Mouse (Mus musculus): ENCODE measurements at regions not wholly inside any gene's neighbourhood (a gene's known extent, or its start where the extent isn't known, plus 50 kb on each side); places are given as distances from the start of the nearest gene placed in this dataset.

- WGBS = 46% methylated on average over 26 of the region's 26 CpGs
- no peaks in the 10 kb centered on the region for H3K27me3 ChIP-seq
- H3K4me2 ChIP-seq = peak overlapping the region; percentile 19
Observed at GRCm38 (mm10) chr16:93486646-93487550, 117.0 kb downstream of the Setd4 start.

DNA sequence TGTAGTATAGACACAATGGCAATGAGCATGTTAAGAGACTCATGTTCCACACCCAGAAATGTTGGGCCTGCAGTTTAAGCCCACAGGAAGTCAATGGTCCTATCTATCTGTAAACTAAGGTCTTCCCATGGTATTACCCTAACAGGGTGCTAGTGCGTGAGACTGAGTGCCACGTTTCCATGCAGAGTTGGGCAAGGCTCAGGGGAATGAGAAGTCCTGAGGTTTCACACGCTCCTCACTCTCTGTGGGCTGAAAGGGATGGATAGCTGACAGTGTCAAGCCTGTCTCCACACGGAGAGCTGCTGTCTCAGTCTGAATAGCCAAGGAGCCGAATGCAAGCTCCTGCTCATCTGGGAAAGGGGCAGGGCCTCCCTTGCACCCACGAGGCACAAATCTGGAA, 133.9 kb downstream of the Setd4 start:
- H3K27ac ChIP-seq = no peak overlapping the region
- H3K9ac ChIP-seq = no peak overlapping the region
- no peak overlapping the region for H3K4me2 ChIP-seq
- H3K9me3 ChIP-seq (replicated peaks) = no peaks in the 10 kb centered on the region
- H3K36me3 ChIP-seq = no peaks in the 10 kb centered on the region
- no peak for ATAC-seq (replicated peaks; ENCODE audit: insufficient number of reproducible peaks, insufficient read depth, low FRiP score, low read depth)
- 73% methylated on average over 6 of the region's 6 CpGs for WGBS
- H3K27me3 ChIP-seq = no peaks in the 10 kb centered on the region
- H3K4me1 ChIP-seq (replicated peaks) = no peaks in the 10 kb centered on the region
- no peak overlapping the region for H3K4me3 ChIP-seq

More at GRCm38 (mm10) chr16:93486646-93487550, 117.0 kb downstream of the Setd4 start:
- no peak overlapping the region for H3K9ac ChIP-seq
- no peak for ATAC-seq (replicated peaks; ENCODE audit: insufficient number of reproducible peaks, insufficient read depth, low FRiP score, low read depth)
- H3K4me3 ChIP-seq = no peak overlapping the region
- H3K36me3 ChIP-seq = no peaks in the 10 kb centered on the region
- no peaks in the 10 kb centered on the region for H3K4me1 ChIP-seq (replicated peaks)
- no peak overlapping the region for H3K27ac ChIP-seq
- no peaks in the 10 kb centered on the region for H3K9me3 ChIP-seq (replicated peaks)

DNA sequence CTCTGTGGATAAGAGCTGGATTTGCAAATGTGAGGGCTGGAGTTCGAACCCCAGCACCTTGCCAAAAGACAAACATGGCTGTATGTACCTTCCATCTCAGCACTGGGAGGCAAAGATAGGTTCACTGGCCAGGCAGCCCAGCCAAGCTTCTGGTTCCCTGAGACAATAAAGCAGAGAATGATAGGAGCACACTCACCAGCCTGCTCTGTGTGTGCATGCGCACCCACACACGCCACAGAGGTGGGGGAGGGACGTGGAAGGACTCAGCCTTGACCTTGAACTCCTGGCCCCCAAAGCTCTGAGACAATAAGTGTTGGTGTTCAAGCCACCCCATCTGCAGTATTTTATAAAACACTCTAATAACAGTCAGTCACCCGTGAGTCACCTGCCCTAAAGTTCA, 138.1 kb downstream of the Setd4 start:
- ATAC-seq (replicated peaks; ENCODE audit: insufficient number of reproducible peaks, insufficient read depth, low FRiP score, low read depth) = no peak
- H3K9ac ChIP-seq = no peak overlapping the region
- H3K4me2 ChIP-seq = no peak overlapping the region
- H3K27me3 ChIP-seq = no peaks in the 10 kb centered on the region
- no peaks in the 10 kb centered on the region for H3K36me3 ChIP-seq
- no peak overlapping the region for H3K4me3 ChIP-seq
- no peak overlapping the region for H3K27ac ChIP-seq
- peaks cover 8% of the 10 kb centered on the region for H3K4me1 ChIP-seq (replicated peaks)
- 81% methylated on average over 5 of the region's 5 CpGs for WGBS
- H3K9me3 ChIP-seq (replicated peaks) = no peaks in the 10 kb centered on the region

GRCm38 (mm10) chr16:93464898-93465297, 139.0 kb downstream of the Setd4 start:
- no peak for ATAC-seq (replicated peaks; ENCODE audit: insufficient number of reproducible peaks, insufficient read depth, low FRiP score, low read depth)
- H3K9ac ChIP-seq = no peak overlapping the region
- no peaks in the 10 kb centered on the region for H3K36me3 ChIP-seq
- no peak overlapping the region for H3K27ac ChIP-seq
- H3K4me2 ChIP-seq = no peak overlapping the region
- H3K27me3 ChIP-seq = peaks cover 3% of the 10 kb centered on the region; the same call in 1 of the 2 replicates
- no peaks in the 10 kb centered on the region for H3K9me3 ChIP-seq (replicated peaks)
- H3K4me3 ChIP-seq = no peak overlapping the region
- H3K4me1 ChIP-seq (replicated peaks) = peaks cover 8% of the 10 kb centered on the region
- WGBS = 38% methylated on average over 2 of the region's 2 CpGs

DNA sequence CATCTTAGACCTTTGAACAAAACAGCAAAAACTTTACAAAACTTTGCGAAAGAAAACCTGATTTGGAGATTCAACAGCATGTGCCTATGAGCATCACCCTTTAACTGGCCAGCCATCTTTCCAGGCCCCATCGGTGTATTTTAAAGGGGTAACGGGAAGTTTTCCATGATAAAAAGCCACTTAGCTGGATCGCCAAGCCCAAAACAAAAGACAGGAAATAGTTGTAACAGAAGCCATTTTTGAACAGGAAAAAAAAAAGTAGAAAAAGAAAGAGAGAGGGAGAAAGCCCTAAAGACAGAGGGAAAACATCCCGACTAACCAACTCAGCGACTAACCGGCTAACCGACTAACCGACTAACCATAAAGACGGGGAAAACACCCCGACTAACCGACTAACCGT, 140.5 kb downstream of the Setd4 start:
- Histone ChIP-seq H3K9ac (no peak overlapping the region), H3K4me3 (no peak overlapping the region), H3K36me3 (no peaks in the 10 kb centered on the region), H3K4me2 (no peak overlapping the region), H3K27ac (no peak overlapping the region), H3K27me3 (peaks cover 7% of the 10 kb centered on the region; the same call in 1 of the 2 replicates), H3K4me1 (replicated peaks) (peaks cover 17% of the 10 kb centered on the region), H3K9me3 (replicated peaks) (no peaks in the 10 kb centered on the region)
- 81% methylated on average over 13 of the region's 13 CpGs for WGBS
- ATAC-seq (replicated peaks; ENCODE audit: insufficient number of reproducible peaks, insufficient read depth, low FRiP score, low read depth) = no peak

DNA sequence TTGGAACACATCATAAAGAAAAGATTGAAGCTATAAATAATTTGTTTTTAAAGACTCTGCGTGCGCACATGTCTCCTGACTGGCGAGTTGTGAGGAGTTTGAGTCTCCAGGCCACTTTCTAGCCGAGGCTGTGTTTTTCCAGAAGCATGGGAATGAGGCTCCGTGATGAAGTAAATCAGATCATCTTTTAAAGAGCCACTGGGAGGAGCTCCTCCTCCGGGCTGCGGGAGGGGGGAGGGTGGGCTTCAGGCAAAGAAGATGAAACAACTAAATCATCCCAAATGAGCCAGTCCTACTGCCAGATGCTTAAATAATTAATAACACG, 141.6 kb downstream of the Setd4 start:
- H3K9ac ChIP-seq = no peak overlapping the region
- no peak overlapping the region for H3K4me3 ChIP-seq
- peak overlapping the region; percentile 59 for H3K27ac ChIP-seq
- H3K4me1 ChIP-seq (replicated peaks) = peaks cover 17% of the 10 kb centered on the region
- WGBS = 25% methylated on average over 8 of the region's 8 CpGs
- no peaks in the 10 kb centered on the region for H3K9me3 ChIP-seq (replicated peaks)
- H3K36me3 ChIP-seq = no peaks in the 10 kb centered on the region
- H3K27me3 ChIP-seq = peaks cover 11% of the 10 kb centered on the region; the same call in 1 of the 2 replicates
- H3K4me2 ChIP-seq = peak overlapping the region; percentile 24; the same call in 1 of the 2 replicates
- ATAC-seq (replicated peaks; ENCODE audit: insufficient number of reproducible peaks, insufficient read depth, low FRiP score, low read depth) = no peak

DNA sequence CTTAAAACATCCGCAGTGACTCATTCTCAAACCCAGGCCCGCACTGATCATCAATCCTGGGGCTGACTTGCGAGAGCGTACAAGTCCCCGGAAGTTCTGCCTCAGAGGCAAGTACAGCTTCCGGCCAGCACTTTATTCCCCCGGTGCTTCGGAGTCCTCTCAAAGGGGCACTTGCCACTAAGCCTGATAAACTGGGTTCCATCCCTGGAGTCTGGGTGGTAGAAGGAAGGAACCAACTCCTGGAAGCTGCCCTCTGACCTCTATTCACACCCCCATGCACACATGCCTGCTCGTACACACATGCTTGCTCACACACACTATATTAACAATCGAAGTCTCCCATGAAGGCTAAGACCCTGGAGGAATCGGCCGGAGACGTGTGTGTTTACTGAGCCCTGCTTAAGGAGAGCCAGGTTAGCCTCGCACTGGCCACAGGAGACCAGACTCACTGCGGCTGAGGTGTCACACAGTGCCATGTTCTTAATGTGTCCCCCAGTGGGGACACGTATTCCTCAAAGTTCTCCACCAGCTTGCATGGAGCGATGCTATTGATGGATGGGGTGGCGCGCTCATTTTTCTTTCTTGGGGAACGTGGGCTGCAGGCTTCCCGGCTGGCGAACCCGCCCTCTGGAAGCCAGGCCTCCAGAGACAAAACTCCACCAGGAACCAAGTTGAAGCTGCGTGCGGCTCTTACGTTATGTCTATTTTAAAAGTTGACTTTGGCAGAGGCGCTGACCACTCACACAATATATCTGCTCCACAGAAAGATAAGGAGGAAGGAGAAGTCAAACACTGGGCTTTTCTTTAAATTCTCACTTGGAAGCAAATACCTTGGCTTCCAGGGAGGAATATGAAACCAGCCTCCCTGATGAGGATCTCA, 142.2 kb downstream of the Setd4 start:
- 46% methylated on average over 27 of the region's 27 CpGs for WGBS
- peaks cover 17% of the 10 kb centered on the region for H3K4me1 ChIP-seq (replicated peaks)
- no peak overlapping the region for H3K4me3 ChIP-seq
- H3K27ac ChIP-seq = peak overlapping the region; percentile 59
- no peak overlapping the region for H3K9ac ChIP-seq
- no peaks in the 10 kb centered on the region for H3K9me3 ChIP-seq (replicated peaks)
- peak overlapping the region; percentile 24 for H3K4me2 ChIP-seq
- no peaks in the 10 kb centered on the region for H3K36me3 ChIP-seq
- peaks cover 11% of the 10 kb centered on the region; the same call in 1 of the 2 replicates for H3K27me3 ChIP-seq
- ATAC-seq (replicated peaks; ENCODE audit: insufficient number of reproducible peaks, insufficient read depth, low FRiP score, low read depth) = peak; percentile 62; the same call in 1 of the 2 replicates

GRCm38 (mm10) chr16:93459497-93460240, 144.2 kb downstream of the Setd4 start:
- WGBS = 46% methylated on average over 12 of the region's 12 CpGs
- H3K27ac ChIP-seq = no peak overlapping the region

GRCm38 (mm10) chr16:93458598-93459496, 145.0 kb downstream of the Setd4 start:
- no peak overlapping the region for H3K9ac ChIP-seq
- no peaks in the 10 kb centered on the region for H3K36me3 ChIP-seq
- H3K4me1 ChIP-seq (replicated peaks) = peaks cover 17% of the 10 kb centered on the region
- H3K4me2 ChIP-seq = no peak overlapping the region
- no peak overlapping the region for H3K4me3 ChIP-seq
- H3K27ac ChIP-seq = no peak overlapping the region
- H3K9me3 ChIP-seq (replicated peaks) = no peaks in the 10 kb centered on the region
- peaks cover 13% of the 10 kb centered on the region for H3K27me3 ChIP-seq
- no peak for ATAC-seq (replicated peaks; ENCODE audit: insufficient number of reproducible peaks, insufficient read depth, low FRiP score, low read depth)
- WGBS = 39% methylated on average over 23 of the region's 25 CpGs

More at GRCm38 (mm10) chr16:93459497-93460240, 144.2 kb downstream of the Setd4 start:
- ATAC-seq (replicated peaks; ENCODE audit: insufficient number of reproducible peaks, insufficient read depth, low FRiP score, low read depth) = no peak
- Histone ChIP-seq H3K4me2 (no peak overlapping the region), H3K36me3 (no peaks in the 10 kb centered on the region), H3K9me3 (replicated peaks) (no peaks in the 10 kb centered on the region), H3K4me1 (replicated peaks) (peaks cover 17% of the 10 kb centered on the region), H3K4me3 (no peak overlapping the region), H3K9ac (no peak overlapping the region), H3K27me3 (peaks cover 11% of the 10 kb centered on the region; the same call in 1 of the 2 replicates)

DNA sequence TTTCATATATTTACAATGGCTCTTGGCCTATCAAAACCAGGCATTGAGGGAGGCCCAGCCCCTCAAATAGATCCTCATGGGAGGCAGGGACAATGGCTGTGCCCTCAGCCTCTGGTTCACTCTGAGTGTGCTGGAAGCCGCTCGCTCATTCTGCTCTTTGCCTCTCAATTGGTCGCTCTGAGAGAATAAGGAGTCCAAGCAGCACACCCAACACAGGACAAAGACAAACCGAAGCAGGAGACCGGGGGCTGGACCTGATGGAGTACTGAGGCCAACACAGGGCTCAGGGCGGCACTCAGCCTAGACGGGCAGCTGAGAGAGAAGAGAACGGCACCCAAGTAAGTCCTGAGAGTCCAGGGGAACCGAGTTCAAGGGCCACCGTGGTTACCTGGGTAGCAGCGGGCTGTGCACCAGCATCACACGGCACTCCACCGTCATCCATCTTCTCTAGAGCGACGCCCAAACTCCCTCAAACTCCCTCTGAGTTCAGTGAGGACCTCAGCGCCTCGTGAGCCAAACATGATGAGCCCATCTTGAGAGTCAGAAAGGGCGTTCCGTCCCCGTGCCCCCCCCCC, 145.8 kb downstream of the Setd4 start:
- no peaks in the 10 kb centered on the region for H3K9me3 ChIP-seq (replicated peaks)
- no peak overlapping the region for H3K27ac ChIP-seq
- WGBS = 85% methylated on average over 20 of the region's 20 CpGs
- peaks cover 19% of the 10 kb centered on the region for H3K4me1 ChIP-seq (replicated peaks)
- peaks cover 21% of the 10 kb centered on the region for H3K27me3 ChIP-seq
- no peak overlapping the region for H3K4me3 ChIP-seq
- no peaks in the 10 kb centered on the region for H3K36me3 ChIP-seq
- H3K4me2 ChIP-seq = no peak overlapping the region
- no peak overlapping the region for H3K9ac ChIP-seq
- no peak for ATAC-seq (replicated peaks; ENCODE audit: insufficient number of reproducible peaks, insufficient read depth, low FRiP score, low read depth)

Data from heart, embryonic 15.5 days (tissue).